Mouse (Mus musculus): Measurements from ENCODE around the gene Gria4.
A peak's percentile ranks its signal among the peaks of the same experiment; 100 is the strongest.

The Gria4 gene

GRCm38 (mm10) chr9:4573596-4573995, 222.4 kb downstream of the Gria4 start:
- no peak for DNase-seq (ENCODE audit: low read depth, low spot score)

- no peak for DNase-seq (ENCODE audit: low read depth, low spot score)
Observed at GRCm38 (mm10) chr9:4555415-4555959, 240.5 kb downstream of the Gria4 start.

- DNase-seq (ENCODE audit: low read depth, low spot score) = no peak
Observed at GRCm38 (mm10) chr9:4539218-4539617, 256.8 kb downstream of the Gria4 start.

GRCm38 (mm10) chr9:4536514-4537150, 259.4 kb downstream of the Gria4 start:
- DNase-seq (ENCODE audit: low read depth, low spot score) = peak; percentile 37

- DNase-seq (ENCODE audit: low read depth, low spot score) = no peak
Observed at GRCm38 (mm10) chr9:4514563-4514885, 281.5 kb downstream of the Gria4 start.

- DNase-seq (ENCODE audit: low read depth, low spot score) = no peak
Observed at GRCm38 (mm10) chr9:4513796-4514562, 282.1 kb downstream of the Gria4 start.

GRCm38 (mm10) chr9:4506086-4506485, 289.9 kb downstream of the Gria4 start:
- DNase-seq (ENCODE audit: low read depth, low spot score) = no peak

GRCm38 (mm10) chr9:4505087-4505486, 290.9 kb downstream of the Gria4 start:
- DNase-seq (ENCODE audit: low read depth, low spot score) = no peak

- DNase-seq (ENCODE audit: low read depth, low spot score) = no peak
Observed at GRCm38 (mm10) chr9:4486428-4486827, 309.6 kb downstream of the Gria4 start.

- no peak for DNase-seq (ENCODE audit: low read depth, low spot score)
Observed at GRCm38 (mm10) chr9:4484502-4484901, 311.5 kb downstream of the Gria4 start.

- DNase-seq (ENCODE audit: low read depth, low spot score) = no peak
Observed at GRCm38 (mm10) chr9:4470791-4471190, 325.2 kb downstream of the Gria4 start.

GRCm38 (mm10) chr9:4459456-4460070, 336.5 kb downstream of the Gria4 start:
- DNase-seq (ENCODE audit: low read depth, low spot score) = no peak

GRCm38 (mm10) chr9:4458193-4458592, 337.8 kb downstream of the Gria4 start:
- no peak for DNase-seq (ENCODE audit: low read depth, low spot score)

- no peak for DNase-seq (ENCODE audit: low read depth, low spot score)
Observed at GRCm38 (mm10) chr9:4457644-4458043, 338.4 kb downstream of the Gria4 start.

- DNase-seq (ENCODE audit: low read depth, low spot score) = peak; percentile 82
Observed at GRCm38 (mm10) chr9:4442908-4443307, 353.1 kb downstream of the Gria4 start.

GRCm38 (mm10) chr9:4400801-4401200, 395.2 kb downstream of the Gria4 start:
- peak; percentile 66 for DNase-seq (ENCODE audit: low read depth, low spot score)

- DNase-seq (ENCODE audit: low read depth, low spot score) = no peak
Observed at GRCm38 (mm10) chr9:4376640-4377120, 419.4 kb downstream of the Gria4 start.

GRCm38 (mm10) chr9:4375828-4376639, 420.0 kb downstream of the Gria4 start, which contains the start of gene Msantd4:
Msantd4 (plus strand) TSS chr9:4376562.
- peak; percentile 99 for DNase-seq (ENCODE audit: low read depth, low spot score)
